Mouse (Mus musculus): Measurements from ENCODE around the gene Arpin. TPM values are rescaled to one million over a fixed set of nuclear protein-coding genes. Genes with fewer than 3 reads are reported as not detected.
A peak's percentile ranks its signal among the peaks of the same experiment; 100 is the strongest.

The Arpin gene
- 19.8 and 20.3 TPM in 2 replicates for polyA plus RNA-seq (2016; fragmentation: Nextera tagmentation; extraction: Ambion mirVana)

DNA sequence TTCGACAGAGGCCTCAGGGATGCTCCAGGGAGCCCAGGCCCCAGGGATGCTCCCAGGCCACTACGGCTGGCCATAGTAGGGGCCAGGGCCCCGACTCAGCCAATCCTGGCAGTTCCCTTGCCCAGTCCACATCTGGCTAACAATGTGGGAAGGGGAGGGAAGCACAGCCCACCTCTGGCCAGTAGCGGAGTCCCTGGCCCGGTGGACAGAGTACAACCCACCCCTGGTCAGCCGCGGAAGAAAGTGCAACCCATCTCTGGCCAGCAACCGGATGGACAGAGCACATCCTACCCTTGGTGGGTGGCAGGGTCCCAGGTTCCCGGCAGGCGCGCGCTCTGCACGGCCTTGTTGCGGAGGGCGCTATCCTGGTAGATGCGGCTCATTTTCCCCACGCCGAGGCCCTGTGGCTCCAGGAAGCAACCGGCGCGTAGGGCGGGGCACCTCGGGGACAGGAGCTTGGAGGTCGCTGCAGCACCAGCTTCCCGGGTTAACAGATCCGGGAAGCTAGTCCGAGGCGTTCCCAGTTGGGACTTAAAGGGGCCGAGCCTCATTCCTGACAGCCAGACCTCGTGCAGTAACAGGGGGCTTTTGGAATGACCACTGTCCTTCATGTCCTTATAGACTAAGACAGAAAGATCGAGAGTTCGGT, at the start of gene Arpin:
Arpin (minus strand) TSS at position 498 of the 649 bp plus-strand sequence.
- Histone ChIP-seq H3K9me3 (replicated peaks) (no peaks in the 10 kb centered on the region), H3K36me3 (0 out of 2 replicates have a peak, but pooled peaks cover 2% of the 10 kb centered on the region), H3K4me3 (peak within 1 kb of the TSS; percentile 46), H3K9ac (peak within 1 kb of the TSS; percentile 70), H3K4me2 (replicated peaks) (peak within 1 kb of the TSS; percentile 61), H3K27me3 (no peaks in the 10 kb centered on the region), H3K27ac (peak within 1 kb of the TSS; percentile 49; the same call in 1 of the 2 replicates), H3K4me1 (peaks cover 16% of the 10 kb centered on the region)
- peak; percentile 78 for ATAC-seq (ENCODE audit: low FRiP score)
- 2% methylated on average over 32 of the region's 32 CpGs for WGBS

DNA sequence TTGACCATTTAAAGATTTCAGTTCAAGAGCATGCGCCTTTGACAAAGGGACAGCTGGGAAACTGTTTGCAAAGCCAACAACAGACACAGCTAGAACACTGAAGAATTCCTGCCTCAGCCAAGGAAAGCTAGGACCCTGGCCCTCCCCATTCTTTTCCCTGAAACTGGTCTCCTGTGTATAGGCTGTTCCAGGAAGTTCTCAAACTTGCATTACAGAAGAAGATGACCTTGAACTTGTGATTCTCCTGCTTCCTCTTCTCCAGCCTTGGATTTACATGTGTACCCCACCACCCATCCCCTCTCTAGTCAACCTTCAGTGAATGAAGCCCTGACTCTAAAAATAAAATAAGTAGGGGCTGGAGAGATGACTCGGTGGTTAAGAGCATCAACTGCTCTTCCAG, 40.2 kb upstream of the Arpin start:
- Histone ChIP-seq H3K27me3 (no peaks in the 10 kb centered on the region), H3K27ac (no peak overlapping the region), H3K9ac (no peak overlapping the region), H3K4me1 (no peaks in the 10 kb centered on the region), H3K9me3 (replicated peaks) (no peaks in the 10 kb centered on the region), H3K4me3 (no peak overlapping the region), H3K36me3 (no peaks in the 10 kb centered on the region), H3K4me2 (replicated peaks) (no peak overlapping the region)
- ATAC-seq (ENCODE audit: low FRiP score): no peak
- WGBS: 92% methylated on average over 2 of the region's 2 CpGs

DNA sequence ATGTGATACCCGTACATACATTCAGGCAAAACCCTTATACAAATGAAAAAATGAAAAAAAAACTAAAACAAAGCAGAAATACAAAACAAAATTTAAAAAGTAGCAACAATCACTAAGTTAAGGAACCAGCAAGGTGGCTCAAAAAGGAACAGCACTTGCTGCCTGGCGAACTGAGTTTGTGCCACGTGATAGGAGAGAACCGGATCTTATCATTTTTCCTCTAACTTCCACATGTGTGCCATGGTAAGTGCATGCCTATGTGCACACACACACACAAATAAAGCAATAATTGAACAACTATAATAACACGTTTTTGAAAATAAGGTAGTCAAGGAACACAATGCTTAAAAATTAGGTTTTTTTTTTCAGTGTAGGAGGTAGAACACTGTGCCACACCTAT, 37.0 kb upstream of the Arpin start:
- Histone ChIP-seq H3K27me3 (no peaks in the 10 kb centered on the region), H3K4me1 (no peaks in the 10 kb centered on the region), H3K4me3 (no peak overlapping the region), H3K9ac (no peak overlapping the region), H3K36me3 (no peaks in the 10 kb centered on the region), H3K9me3 (replicated peaks) (no peaks in the 10 kb centered on the region), H3K27ac (no peak overlapping the region), H3K4me2 (replicated peaks) (no peak overlapping the region)
- 86% methylated on average over 5 of the region's 5 CpGs for WGBS
- no peak for ATAC-seq (ENCODE audit: low FRiP score)

DNA sequence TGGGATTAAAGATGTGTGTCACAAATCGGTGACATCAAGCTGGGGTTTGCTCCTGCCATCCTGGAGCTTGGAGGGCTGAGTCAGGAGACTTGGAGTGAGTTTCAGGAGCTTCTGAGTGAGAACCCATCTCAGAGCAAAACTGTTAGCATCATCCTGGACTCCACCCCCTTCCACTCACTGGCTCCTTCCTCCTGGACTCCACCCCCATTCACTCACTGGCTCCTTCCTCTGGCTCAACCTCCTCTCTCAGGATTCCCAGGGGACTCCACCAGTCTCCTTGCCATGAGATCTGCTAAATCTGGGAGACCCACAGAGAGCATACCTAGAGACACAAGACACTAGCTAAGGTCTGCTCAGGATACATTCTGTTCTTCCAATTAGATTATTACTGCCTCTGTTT, 35.2 kb upstream of the Arpin start:
- H3K36me3 ChIP-seq: no peaks in the 10 kb centered on the region
- 63% methylated on average over 1 of the region's 1 CpGs for WGBS
- ATAC-seq (ENCODE audit: low FRiP score): no peak
- H3K27me3 ChIP-seq: no peaks in the 10 kb centered on the region
- no peak overlapping the region for H3K4me2 ChIP-seq (replicated peaks)
- no peaks in the 10 kb centered on the region for H3K9me3 ChIP-seq (replicated peaks)
- no peak overlapping the region for H3K9ac ChIP-seq
- no peak overlapping the region for H3K4me3 ChIP-seq
- no peaks in the 10 kb centered on the region for H3K4me1 ChIP-seq
- no peak overlapping the region for H3K27ac ChIP-seq

DNA sequence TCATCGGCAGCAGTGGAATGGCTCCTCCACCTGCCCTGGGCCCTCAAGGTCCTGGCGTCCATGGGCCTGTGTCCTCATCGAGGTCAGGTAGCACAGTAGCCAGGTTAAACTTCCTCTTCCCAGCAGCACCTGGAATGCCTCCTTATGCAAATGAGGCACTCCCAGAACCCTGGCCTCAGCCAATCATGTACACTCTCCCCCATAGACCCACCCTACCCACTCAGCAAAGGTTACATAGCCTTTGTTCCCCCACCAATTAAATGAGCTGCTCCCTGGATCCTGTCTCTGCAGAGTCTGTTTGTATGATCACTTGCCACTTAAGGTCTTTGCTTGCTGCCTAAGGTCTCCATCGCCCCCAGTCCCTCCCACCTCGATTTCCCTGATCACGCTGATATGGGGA, 33.2 kb upstream of the Arpin start:
- no peak for ATAC-seq (ENCODE audit: low FRiP score)
- H3K4me2 ChIP-seq (replicated peaks): no peak overlapping the region
- no peak overlapping the region for H3K27ac ChIP-seq
- no peaks in the 10 kb centered on the region for H3K36me3 ChIP-seq
- no peaks in the 10 kb centered on the region for H3K9me3 ChIP-seq (replicated peaks)
- H3K4me3 ChIP-seq: no peak overlapping the region
- WGBS: 87% methylated on average over 6 of the region's 6 CpGs
- H3K4me1 ChIP-seq: no peaks in the 10 kb centered on the region
- no peaks in the 10 kb centered on the region for H3K27me3 ChIP-seq
- H3K9ac ChIP-seq: no peak overlapping the region

DNA sequence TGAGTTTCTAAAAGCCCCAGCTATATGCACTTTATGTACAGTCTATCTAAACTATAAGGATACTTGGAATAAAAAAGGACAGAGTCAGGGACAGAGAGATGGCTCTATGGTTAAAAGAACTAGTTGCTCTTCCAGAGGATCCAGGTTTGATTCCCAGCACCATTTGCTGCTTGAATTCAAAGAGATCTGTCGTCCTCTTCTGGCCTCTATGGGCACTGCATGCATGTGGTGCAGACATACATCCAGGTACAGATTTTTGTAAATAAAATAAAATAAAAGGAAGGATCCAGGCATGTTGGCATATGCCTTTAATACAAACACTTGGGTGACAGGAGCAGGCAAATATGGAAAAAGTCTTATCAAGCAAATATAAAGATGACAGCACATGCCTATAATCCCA, 26.4 kb upstream of the Arpin start:
- Histone ChIP-seq H3K9me3 (replicated peaks) (no peaks in the 10 kb centered on the region), H3K4me3 (no peak overlapping the region), H3K27me3 (no peaks in the 10 kb centered on the region), H3K4me2 (replicated peaks) (no peak overlapping the region), H3K27ac (no peak overlapping the region), H3K4me1 (no peaks in the 10 kb centered on the region), H3K36me3 (no peaks in the 10 kb centered on the region), H3K9ac (no peak overlapping the region)
- WGBS: 64% methylated on average over 1 of the region's 1 CpGs
- ATAC-seq (ENCODE audit: low FRiP score): no peak

DNA sequence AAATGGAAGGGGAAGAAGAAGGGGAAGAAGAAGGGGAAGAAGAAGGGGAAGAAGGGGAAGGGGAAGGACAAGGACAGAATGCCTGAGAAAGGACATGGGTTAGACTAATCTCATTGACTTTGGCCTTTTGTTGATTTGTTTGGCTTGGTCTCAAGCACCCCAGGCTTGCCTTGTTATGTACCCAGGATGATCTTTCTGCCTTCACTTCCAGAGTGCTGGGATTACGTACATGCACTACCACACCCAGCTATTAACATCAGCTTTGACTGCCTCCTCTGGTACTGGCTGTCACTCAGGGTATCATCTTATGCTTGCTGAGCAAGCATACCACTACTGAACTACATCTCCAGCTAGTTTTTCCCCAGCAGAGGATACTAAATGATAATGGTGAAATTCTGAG, 21.0 kb upstream of the Arpin start:
- no peaks in the 10 kb centered on the region for H3K9me3 ChIP-seq (replicated peaks)
- H3K4me2 ChIP-seq (replicated peaks): no peak overlapping the region
- H3K27ac ChIP-seq: no peak overlapping the region
- H3K27me3 ChIP-seq: no peaks in the 10 kb centered on the region
- no peaks in the 10 kb centered on the region for H3K36me3 ChIP-seq
- H3K4me1 ChIP-seq: no peaks in the 10 kb centered on the region
- no peak for ATAC-seq (ENCODE audit: low FRiP score)
- 61% methylated on average over 1 of the region's 1 CpGs for WGBS
- H3K9ac ChIP-seq: no peak overlapping the region
- H3K4me3 ChIP-seq: no peak overlapping the region

DNA sequence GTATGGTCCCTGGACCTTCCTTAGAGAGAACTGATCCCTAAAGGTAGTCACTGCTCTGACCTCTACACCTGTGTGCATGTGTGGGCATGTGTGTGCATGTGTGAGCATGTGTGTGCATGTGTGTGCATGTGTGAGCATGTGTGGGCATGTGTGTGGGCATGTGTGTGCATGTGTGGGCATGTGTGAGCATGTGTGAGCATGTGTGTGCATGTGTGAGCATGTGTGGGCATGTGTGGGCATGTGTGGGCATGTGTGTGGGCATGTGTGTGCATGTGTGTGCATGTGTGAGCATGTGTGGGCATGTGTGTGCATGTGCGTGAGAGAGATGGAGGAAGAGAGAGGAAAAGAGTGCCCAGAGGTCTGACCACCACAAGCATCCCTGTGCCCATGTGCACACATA, 19.7 kb upstream of the Arpin start:
- H3K27ac ChIP-seq: no peak overlapping the region
- no peak overlapping the region for H3K4me2 ChIP-seq (replicated peaks)
- H3K4me1 ChIP-seq: no peaks in the 10 kb centered on the region
- H3K36me3 ChIP-seq: no peaks in the 10 kb centered on the region
- 100% methylated on average over 1 of the region's 1 CpGs for WGBS
- H3K4me3 ChIP-seq: no peak overlapping the region
- H3K27me3 ChIP-seq: no peaks in the 10 kb centered on the region
- H3K9me3 ChIP-seq (replicated peaks): no peaks in the 10 kb centered on the region
- no peak for ATAC-seq (ENCODE audit: low FRiP score)
- H3K9ac ChIP-seq: no peak overlapping the region

DNA sequence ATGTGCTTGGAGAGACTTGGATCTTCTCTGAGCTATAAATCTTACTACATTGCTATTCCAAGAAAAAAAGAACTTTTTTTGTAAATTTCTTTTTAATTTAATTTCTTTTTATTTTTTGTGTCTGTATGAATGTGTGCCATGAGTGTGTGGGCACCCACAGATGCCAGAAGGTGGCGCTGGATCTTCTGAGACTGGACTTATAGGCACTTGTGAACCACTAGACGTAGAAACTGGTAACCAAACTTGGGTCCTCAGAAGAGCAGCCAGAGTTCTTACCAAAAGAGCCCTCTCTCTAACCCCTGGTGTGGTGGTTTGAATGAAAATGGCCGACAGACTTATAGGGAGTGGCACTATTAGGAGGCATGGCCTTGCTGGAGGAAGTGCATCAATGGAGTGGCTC, 15.9 kb upstream of the Arpin start:
- no peak for ATAC-seq (ENCODE audit: low FRiP score)
- no peaks in the 10 kb centered on the region for H3K9me3 ChIP-seq (replicated peaks)
- H3K4me3 ChIP-seq: no peak overlapping the region
- no peaks in the 10 kb centered on the region for H3K36me3 ChIP-seq
- no peaks in the 10 kb centered on the region for H3K4me1 ChIP-seq
- WGBS: 79% methylated on average over 3 of the region's 3 CpGs
- H3K4me2 ChIP-seq (replicated peaks): no peak overlapping the region
- no peak overlapping the region for H3K9ac ChIP-seq
- H3K27ac ChIP-seq: no peak overlapping the region
- no peaks in the 10 kb centered on the region for H3K27me3 ChIP-seq

DNA sequence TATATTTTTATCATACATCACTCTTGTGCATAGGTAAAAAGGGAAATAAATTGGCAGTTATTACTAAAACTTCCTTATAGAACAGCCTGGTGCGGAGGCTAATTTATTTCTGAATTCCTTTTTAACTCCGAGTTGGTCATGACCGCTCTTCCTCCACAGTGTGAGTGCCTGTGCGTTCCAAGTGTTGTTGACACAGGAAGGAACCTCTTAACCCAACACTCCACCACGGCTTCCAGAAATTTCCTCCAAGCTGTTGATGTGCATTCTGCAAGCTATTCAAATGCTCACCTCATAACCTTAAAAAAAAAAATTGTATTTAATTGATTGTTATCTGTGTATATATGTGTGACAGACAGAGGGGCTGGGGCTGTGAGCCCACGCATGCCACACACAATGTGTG, 15.1 kb upstream of the Arpin start:
- Histone ChIP-seq H3K36me3 (no peaks in the 10 kb centered on the region), H3K27ac (no peak overlapping the region), H3K9me3 (replicated peaks) (no peaks in the 10 kb centered on the region), H3K9ac (no peak overlapping the region), H3K27me3 (no peaks in the 10 kb centered on the region), H3K4me3 (no peak overlapping the region), H3K4me1 (no peaks in the 10 kb centered on the region), H3K4me2 (replicated peaks) (no peak overlapping the region)
- whole genome bisulfite sequencing: 80% methylated on average over 6 of the region's 6 CpGs
- ATAC-seq (ENCODE audit: low FRiP score): no peak

DNA sequence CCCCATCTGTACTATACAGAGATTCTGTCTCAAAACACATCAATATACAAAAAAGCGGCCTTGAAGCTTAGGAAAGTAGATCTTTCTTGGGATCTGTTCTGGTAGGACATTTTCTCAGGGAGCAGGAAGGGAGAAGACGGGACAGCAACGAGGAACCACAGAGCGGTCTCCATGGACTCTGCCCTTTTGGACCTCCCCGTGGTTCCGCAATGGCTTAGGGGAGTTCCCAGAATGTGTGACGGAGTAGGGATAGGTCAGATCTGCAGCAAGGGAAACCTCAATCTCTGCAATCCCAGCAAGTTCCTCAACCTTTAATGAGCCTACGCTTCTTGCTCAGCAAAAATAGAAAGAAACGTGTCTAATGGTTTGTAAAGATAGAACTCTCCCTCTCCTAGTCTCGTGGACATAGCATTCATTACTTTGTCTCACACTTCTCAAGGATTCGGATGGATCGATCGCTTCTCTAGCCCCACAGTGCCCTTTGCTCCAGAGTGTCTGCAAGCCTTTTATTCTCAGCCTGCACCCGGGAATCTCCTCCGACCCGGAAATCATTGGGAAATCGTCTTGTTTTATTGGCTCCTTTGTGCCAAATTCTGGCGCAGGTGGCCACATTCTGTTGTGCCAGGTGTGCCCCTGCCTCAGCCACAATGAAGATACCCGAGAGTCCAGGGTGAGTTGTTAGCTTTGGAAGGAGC, 499 bp upstream of the Arpin start:
- Histone ChIP-seq H3K4me1 (peaks cover 16% of the 10 kb centered on the region), H3K27ac (no peak overlapping the region; the same call in 1 of the 2 replicates), H3K27me3 (no peaks in the 10 kb centered on the region), H3K36me3 (0 out of 2 replicates have a peak, but pooled peaks cover 2% of the 10 kb centered on the region), H3K9ac (peak overlapping the region; percentile 70), H3K4me3 (peak overlapping the region; percentile 46), H3K4me2 (replicated peaks) (peak overlapping the region; percentile 61), H3K9me3 (replicated peaks) (no peaks in the 10 kb centered on the region)
- ATAC-seq (ENCODE audit: low FRiP score): no peak
- WGBS: 7% methylated on average over 19 of the region's 19 CpGs

DNA sequence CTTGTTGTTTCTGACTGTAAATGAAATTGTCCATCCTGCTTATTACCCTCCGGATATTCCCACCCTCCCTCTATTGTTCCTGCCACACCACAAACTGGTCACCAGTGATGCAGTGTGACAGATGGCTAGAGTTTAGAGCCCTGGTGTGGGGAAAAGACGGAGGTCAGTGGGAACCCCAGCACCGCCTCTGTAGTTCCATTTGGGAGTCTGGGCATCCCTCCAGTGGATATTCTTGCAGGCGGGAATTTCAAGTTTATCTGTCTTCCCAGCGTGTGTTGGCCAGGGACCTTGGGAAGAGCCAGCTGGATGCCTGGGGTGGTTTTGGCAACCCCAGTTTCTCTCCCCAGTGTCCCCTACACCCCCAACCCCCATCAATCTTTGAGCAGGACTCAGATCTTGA, 698 bp downstream of the Arpin start:
- H3K27ac ChIP-seq: peak overlapping the region; percentile 49; the same call in 1 of the 2 replicates

More for the DNA sequence above, 698 bp downstream of the Arpin start:
- peak overlapping the region; percentile 70 for H3K9ac ChIP-seq
- H3K4me1 ChIP-seq: peaks cover 16% of the 10 kb centered on the region
- no peaks in the 10 kb centered on the region for H3K27me3 ChIP-seq
- H3K4me2 ChIP-seq (replicated peaks): peak overlapping the region; percentile 61
- 37% methylated on average over 5 of the region's 5 CpGs for WGBS
- ATAC-seq (ENCODE audit: low FRiP score): no peak
- H3K36me3 ChIP-seq: 0 out of 2 replicates have a peak, but pooled peaks cover 4% of the 10 kb centered on the region
- peak overlapping the region; percentile 46 for H3K4me3 ChIP-seq
- no peaks in the 10 kb centered on the region for H3K9me3 ChIP-seq (replicated peaks)

All from hindbrain, embryonic 12.5 days (tissue).